In the genomic region with DNA sequence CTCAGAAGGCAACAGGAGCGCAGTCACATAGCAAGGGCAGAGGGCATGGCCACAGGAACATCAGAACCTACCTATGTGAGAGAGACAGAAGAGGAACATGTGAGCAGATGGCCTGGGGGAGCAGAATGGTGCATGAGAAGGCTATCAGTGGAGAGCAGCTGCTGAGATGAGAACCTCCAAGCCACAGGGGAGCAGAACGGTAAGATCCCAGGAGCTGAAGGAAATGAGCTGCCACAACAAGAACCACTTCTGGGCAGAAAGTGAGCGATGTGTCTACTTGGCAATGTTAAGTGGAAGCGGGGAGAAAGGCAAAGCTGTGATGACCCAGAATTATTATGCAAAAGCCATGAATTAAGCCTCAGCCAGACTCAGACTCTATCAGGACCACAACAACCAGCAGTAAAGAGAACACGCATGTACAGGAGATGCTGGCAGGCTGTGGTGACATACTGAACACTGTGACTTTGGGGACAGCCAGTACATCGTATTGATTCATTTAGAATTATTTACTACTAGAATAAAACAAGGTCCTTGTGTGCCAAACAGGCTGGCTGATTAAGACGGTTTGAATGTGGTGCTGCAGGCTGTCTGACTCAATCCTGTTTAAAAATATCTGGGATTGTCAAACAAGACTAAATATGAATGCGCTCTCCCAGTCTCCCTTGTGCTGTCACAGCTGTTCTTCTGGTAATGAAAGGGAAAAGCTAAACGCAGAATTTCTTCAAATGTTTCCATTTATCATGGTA, we compare ENCODE assay signal across 9 mouse cellular contexts.
DNase-seq lines count a peak whose midpoint lies in the region; ATAC-seq and TF ChIP-seq lines count a peak whose summit lies in the region.
"Had no signal": no experiment of that assay in that cellular context is flagged by ENCODE, and none has a peak within 500 bp of the region (broad histone marks: within the 10 kb centered on the region; RNA-seq: fewer than 3 reads in every experiment).

No protein-coding gene starts in this region.

- no peak for DNase-seq in heart, adult 2 months
- DNase-seq in retina, postnatal 1 day, result peak; percentile 60
- no peak for DNase-seq in retina, embryonic 14.5 days (ENCODE audit: low spot score)
- peak; percentile 46 to 53 for DNase-seq in right cerebral cortex, postnatal 10 days (ENCODE audit: low spot score in 2 of 2)
- DNase-seq in kidney, adult 2 months, result no peak
- no peak for DNase-seq in adrenal gland, postnatal 4 days (ENCODE audit: low spot score in 2 of 2)
- DNase-seq: cerebellum, postnatal 36 days had no signal

- no peak for TF ChIP-seq EP300 in heart, adult 2 months (IDR thresholded peaks at IDR 0.05; ENCODE audit: insufficient read depth, low read depth, low read length)

- peaks cover 5% of the 10 kb centered on the region for H3K4me1 ChIP-seq in heart, adult 2 months (ENCODE audit: control insufficient read depth, insufficient read depth, low read length)
- H3K4me1 ChIP-seq in heart, embryonic 11.5 days (ENCODE audit: control insufficient read depth, insufficient read depth, low read length), result peaks cover 21% of the 10 kb centered on the region
- H3K4me1 ChIP-seq in forebrain, embryonic 16.5 days (replicated peaks; ENCODE audit: control insufficient read depth, insufficient read depth, low read length), result peaks cover 37% of the 10 kb centered on the region
- no peaks in the 10 kb centered on the region for H3K4me1 ChIP-seq in kidney, adult 2 months (ENCODE audit: control insufficient read depth, insufficient read depth, low read length)

- 60% methylated on average over 9 of the region's 9 CpGs for WGBS in heart, adult 2 months
- WGBS in heart, embryonic 11.5 days (ENCODE audit: insufficient replicate concordance), result 73% methylated on average over 9 of the region's 9 CpGs
- 32% methylated on average over 9 of the region's 9 CpGs for WGBS in forebrain, embryonic 16.5 days
- WGBS in kidney, adult 2 months, result 71% methylated on average over 9 of the region's 9 CpGs

- H3K79me2 ChIP-seq in heart, adult 2 months (replicated peaks; ENCODE audit: control insufficient read depth, insufficient read depth, low read length), result no peaks in the 10 kb centered on the region

- H3K9me3 ChIP-seq in heart, embryonic 11.5 days (replicated peaks; ENCODE audit: control insufficient read depth, low read length), result no peaks in the 10 kb centered on the region
- H3K9me3 ChIP-seq in forebrain, embryonic 16.5 days (ENCODE audit: control insufficient read depth, low read length), result no peaks in the 10 kb centered on the region

- H3K27me3 ChIP-seq in heart, adult 2 months (ENCODE audit: control insufficient read depth, insufficient read depth, low read length), result no peaks in the 10 kb centered on the region
- no peaks in the 10 kb centered on the region for H3K27me3 ChIP-seq in heart, embryonic 11.5 days (ENCODE audit: control insufficient read depth, insufficient read depth, low read length)
- H3K27me3 ChIP-seq in forebrain, embryonic 16.5 days (replicated peaks; ENCODE audit: control insufficient read depth, insufficient read depth, low read length), result no peaks in the 10 kb centered on the region
- no peaks in the 10 kb centered on the region for H3K27me3 ChIP-seq in kidney, adult 2 months (replicated peaks; ENCODE audit: control insufficient read depth, insufficient read depth, low read length)

- no peak for TF ChIP-seq CTCF in heart, adult 2 months (IDR thresholded peaks at IDR 0.05)
- no peak for TF ChIP-seq CTCF in kidney, adult 2 months (conservative IDR thresholded peaks at IDR 0.05; ENCODE audit: insufficient read depth, insufficient read length, low read depth, low read length)

- H3K36me3 ChIP-seq in heart, adult 2 months (ENCODE audit: control insufficient read depth, insufficient read depth, low read length), result no peaks in the 10 kb centered on the region
- no peaks in the 10 kb centered on the region for H3K36me3 ChIP-seq in heart, embryonic 11.5 days (ENCODE audit: control insufficient read depth, insufficient read depth, low read length)
- H3K36me3 ChIP-seq in forebrain, embryonic 16.5 days (ENCODE audit: control insufficient read depth, insufficient read depth), result no peaks in the 10 kb centered on the region
- no peaks in the 10 kb centered on the region for H3K36me3 ChIP-seq in kidney, adult 2 months (ENCODE audit: control insufficient read depth, insufficient read depth, low read length)

- no peak for ATAC-seq in heart, embryonic 11.5 days (replicated peaks; ENCODE audit: insufficient number of reproducible peaks, low FRiP score, low TSS enrichment)
- peak; percentile 71 for ATAC-seq in forebrain, embryonic 16.5 days

- no peak overlapping the region for H3K9ac ChIP-seq in heart, adult 2 months (ENCODE audit: low read depth, low read length)
- H3K9ac ChIP-seq in heart, embryonic 11.5 days (ENCODE audit: low read depth, low read length), result no peak overlapping the region
- H3K9ac ChIP-seq in forebrain, embryonic 16.5 days (replicated peaks; ENCODE audit: low read depth, low read length), result no peak overlapping the region

- no peak overlapping the region for H3K4me2 ChIP-seq in heart, embryonic 11.5 days
- H3K4me2 ChIP-seq in forebrain, embryonic 16.5 days (ENCODE audit: low read length), result no peak overlapping the region

- intact Hi-C loops in heart, adult 2 months (cut with DNase I), result no loop called here

- H3K4me3 ChIP-seq in heart, adult 2 months, result no peak overlapping the region
- H3K4me3 ChIP-seq in heart, embryonic 11.5 days (ENCODE audit: low read depth, low read length), result no peak overlapping the region
- no peak overlapping the region for H3K4me3 ChIP-seq in forebrain, embryonic 16.5 days (replicated peaks; ENCODE audit: low read length)
- H3K4me3 ChIP-seq in kidney, adult 2 months (ENCODE audit: insufficient read depth, low read depth, low read length), result no peak overlapping the region

- H3K27ac ChIP-seq in heart, adult 2 months, result peak overlapping the region; percentile 68
- no peak overlapping the region for H3K27ac ChIP-seq in heart, embryonic 11.5 days (ENCODE audit: low read depth, low read length)
- H3K27ac ChIP-seq in forebrain, embryonic 16.5 days (ENCODE audit: low read length), result peak overlapping the region; percentile 56
- H3K27ac ChIP-seq in kidney, adult 2 months (ENCODE audit: insufficient read depth, low read depth, low read length), result no peak overlapping the region

- TF ChIP-seq POLR2A in heart, adult 2 months (IDR thresholded peaks at IDR 0.05; ENCODE audit: insufficient read depth, low read depth, low read length), result no peak
- TF ChIP-seq POLR2A in kidney, adult 2 months (IDR thresholded peaks at IDR 0.05; ENCODE audit: low read depth, low read length), result no peak

Comparison
In these comparisons a context has a peak if more than half of its experiments do, and no peak if none do; other contexts are left out.
1. DNase-seq: peak in retina, postnatal 1 day (single experiment) and right cerebral cortex, postnatal 10 days (2 of 2); none in heart, adult 2 months (0 of 2), retina, embryonic 14.5 days (single experiment), kidney, adult 2 months (single experiment) and adrenal gland, postnatal 4 days (0 of 2).
2. H3K27ac ChIP-seq: peak in heart, adult 2 months (single experiment) and forebrain, embryonic 16.5 days (single experiment); none in heart, embryonic 11.5 days (single experiment) and kidney, adult 2 months (single experiment).